Mouse (Mus musculus): ENCODE measurements around the gene Ifna16.

GRCm38 (mm10) chr4:88714281-88714680 lies 37.6 kb upstream of the Ifna16 start:
- TF ChIP-seq POLR2A (IDR thresholded peaks at IDR 0.05; ENCODE audit: insufficient read depth, low read length) (no peak), CTCF (IDR thresholded peaks at IDR 0.05; ENCODE audit: low read depth, low read length) (no peak)
